Mouse (Mus musculus) bone marrow, adult 2 months (tissue): ENCODE measurements around the gene Olfr70. TPM values are rescaled to one million over a fixed set of nuclear protein-coding genes. Genes with fewer than 3 reads are reported as not detected.

ENCODE experiments used
- H3K27ac ChIP-seq: fragments of 200-500 bp; 2 replicates; pipeline ENCODE4 v1.5.1; 2012; ENCODE audit warnings: low read depth, mild to moderate bottlenecking, control low read depth, inconsistent platforms, low read length; ENCODE audit not compliant: control insufficient read depth, poor library complexity, insufficient read depth
- H3K4me1 ChIP-seq: fragments of 200-500 bp; 2 replicates; pipeline ENCODE4 v1.6.1; 2011; ENCODE audit warnings: low read length; ENCODE audit not compliant: control insufficient read depth, insufficient read depth
- H3K4me3 ChIP-seq: fragments of 200-500 bp; replicated peaks from 2 replicates; pipeline ENCODE3; 2011; ENCODE audit warnings: mild to moderate bottlenecking, low read depth, low read length, control low read depth; ENCODE audit not compliant: control insufficient read depth
- CTCF ChIP-seq: fragments of 200-500 bp; IDR thresholded peaks from 2 replicates; pipeline ENCODE4 v1.5.1; 2011; ENCODE audit warnings: low read length, control low read depth; ENCODE audit not compliant: control insufficient read depth, insufficient read depth
- POLR2A ChIP-seq: fragments of 200-500 bp; IDR thresholded peaks from 2 replicates; pipeline ENCODE4 v1.6.1; 2011; ENCODE audit warnings: low read depth, mild to moderate bottlenecking, control low read depth, low read length, borderline replicate concordance; ENCODE audit not compliant: control insufficient read depth
- WGBS: fragments of 180-500 bp; shearing (Covaris S2); methylation state at CpG from one replicate; pipeline ENCODE4 v1.1.7; 2018; 5-methylcytosine and 5-hydroxymethylcytosine counted together
- polyA plus RNA-seq: library from polyadenylated mRNA; stranded (reverse); fragments of >200 nt; gene quantifications from 2 replicates; pipeline ENCODE4 v1.2.4, GENCODE M21; 2011; ENCODE audit warnings: low replicate concordance; ENCODE audit not compliant: missing spikeins, insufficient read depth, insufficient read length

The Olfr70 gene
- polyA plus RNA-seq, 1 experiment = not detected

GRCm38 (mm10) chr4:43724764-43725163 is 24.2 kb upstream of the Olfr70 start:
- Histone ChIP-seq H3K4me1 (no peaks in the 10 kb centered on the region; the same call in none of the 2 replicates), H3K27ac (no peak overlapping the region), H3K4me3 (no peak overlapping the region)
- whole genome bisulfite sequencing = 24% methylated on average over 1 of the region's 1 CpGs
- no peak for TF ChIP-seq CTCF
- no peak for TF ChIP-seq POLR2A

GRCm38 (mm10) chr4:43722191-43722590 is 21.6 kb upstream of the Olfr70 start:
- Histone ChIP-seq H3K4me3 (no peak overlapping the region), H3K27ac (no peak overlapping the region), H3K4me1 (no peaks in the 10 kb centered on the region; the same call in none of the 2 replicates)
- no peak for TF ChIP-seq CTCF
- TF ChIP-seq POLR2A = no peak
- WGBS = 82% methylated on average over 4 of the region's 4 CpGs

- 54% methylated on average over 16 of the region's 16 CpGs for WGBS
Observed at GRCm38 (mm10) chr4:43720491-43721228, 20.1 kb upstream of the Olfr70 start.

GRCm38 (mm10) chr4:43713652-43714219 is 13.1 kb upstream of the Olfr70 start:
- H3K4me3 ChIP-seq = no peak overlapping the region
- H3K4me1 ChIP-seq = no peaks in the 10 kb centered on the region; the same call in 1 of the 2 replicates
- 50% methylated on average over 7 of the region's 7 CpGs for WGBS
- H3K27ac ChIP-seq = no peak overlapping the region
- TF ChIP-seq CTCF (no peak), POLR2A (no peak)

More at GRCm38 (mm10) chr4:43720491-43721228, 20.1 kb upstream of the Olfr70 start:
- no peak overlapping the region for H3K27ac ChIP-seq
- TF ChIP-seq POLR2A = no peak
- TF ChIP-seq CTCF = no peak
- H3K4me3 ChIP-seq = no peak overlapping the region
- no peaks in the 10 kb centered on the region; the same call in none of the 2 replicates for H3K4me1 ChIP-seq

- under 1% methylated on average over 2 of the region's 2 CpGs for WGBS
- TF ChIP-seq CTCF = peak; percentile 84
- TF ChIP-seq POLR2A = no peak
- Histone ChIP-seq H3K27ac (no peak overlapping the region), H3K4me1 (no peaks in the 10 kb centered on the region; the same call in 1 of the 2 replicates), H3K4me3 (no peak overlapping the region)
Observed at GRCm38 (mm10) chr4:43711821-43712220, 11.2 kb upstream of the Olfr70 start.

- 33% methylated on average over 6 of the region's 6 CpGs for WGBS
- H3K27ac ChIP-seq = no peak within 1 kb of the TSS
- H3K4me3 ChIP-seq = no peak within 1 kb of the TSS
- TF ChIP-seq CTCF = no peak
- TF ChIP-seq POLR2A = no peak
- H3K4me1 ChIP-seq = no peaks in the 10 kb centered on the region; the same call in 1 of the 2 replicates
Observed at GRCm38 (mm10) chr4:43709869-43710268, 9.3 kb upstream of the Olfr70 start, which contains the start of gene Olfr71. TSS of gene Olfr71 (minus strand) at chr4:43710255.

- no peak overlapping the region for H3K4me3 ChIP-seq
- H3K27ac ChIP-seq = no peak overlapping the region
- TF ChIP-seq CTCF = no peak
- no peak for TF ChIP-seq POLR2A
- 79% methylated on average over 13 of the region's 13 CpGs for WGBS
- no peaks in the 10 kb centered on the region; the same call in 1 of the 2 replicates for H3K4me1 ChIP-seq
Observed at GRCm38 (mm10) chr4:43705991-43706390, 5.4 kb upstream of the Olfr70 start.

- WGBS = 83% methylated on average over 8 of the region's 8 CpGs
- no peak for TF ChIP-seq CTCF
- TF ChIP-seq POLR2A = no peak
- H3K4me1 ChIP-seq = no peaks in the 10 kb centered on the region
- no peak overlapping the region for H3K4me3 ChIP-seq
- no peak overlapping the region for H3K27ac ChIP-seq
Observed at GRCm38 (mm10) chr4:43703851-43704250, 3.2 kb upstream of the Olfr70 start.
